8 mouse cellular contexts compared by ENCODE assay signal in the genomic region with DNA sequence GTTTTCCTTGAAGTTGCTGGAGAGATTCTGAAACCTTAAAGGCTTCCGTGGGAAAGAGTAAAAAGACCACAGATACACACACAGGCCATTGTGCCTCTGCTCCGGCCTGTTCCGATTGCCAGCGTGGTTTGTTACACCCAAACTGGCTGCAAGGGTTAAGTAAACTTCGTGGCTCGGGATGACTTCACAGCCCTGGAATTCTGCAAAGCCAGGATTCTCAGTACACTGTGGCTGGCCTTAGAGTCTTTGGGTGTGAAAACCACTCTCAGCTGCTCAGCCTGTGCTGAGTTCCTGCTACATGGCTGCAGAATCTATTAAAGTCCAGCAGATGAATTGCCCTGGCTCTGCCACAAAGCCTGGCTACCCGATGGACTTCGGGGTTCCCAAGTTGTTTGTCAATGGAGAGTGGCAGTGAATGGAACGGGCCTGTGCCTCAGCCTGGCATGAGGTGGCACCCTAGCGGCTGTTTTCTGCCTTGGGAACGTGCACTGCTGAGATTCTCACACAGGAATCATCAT.
A peak's percentile ranks its signal among the peaks of the same experiment; 100 is the strongest.
DNase-seq lines count a peak whose midpoint lies in the region; ATAC-seq and TF ChIP-seq lines count a peak whose summit lies in the region.

No protein-coding gene starts in this region.

- H3K27ac ChIP-seq in forebrain, embryonic 14.5 days (ENCODE audit: low read depth, low read length): peak overlapping the region; percentile 86
- H3K27ac ChIP-seq in heart, embryonic 16.5 days (ENCODE audit: low read length): peak overlapping the region; percentile 97
- H3K27ac ChIP-seq in liver, adult 2 months (replicated peaks; ENCODE audit: insufficient read depth, low read depth, low read length): peak overlapping the region; percentile 88
- peak overlapping the region; percentile 51 for H3K27ac ChIP-seq in neural tube, embryonic 11.5 days (ENCODE audit: low read depth, low read length)

- peak; percentile 33 to 44 for DNase-seq in cerebellum, adult 18-20 months
- DNase-seq in forebrain, embryonic 14.5 days (ENCODE audit: low spot score): peak; percentile 85
- DNase-seq in kidney, postnatal 25 days: peak; percentile 74 to 81
- peak; percentile 96 for DNase-seq in liver, adult 2 months (ENCODE audit: extremely low read depth, low read depth, low spot score)
- DNase-seq in neural tube, embryonic 11.5 days (ENCODE audit: low spot score): peak; percentile 67
- DNase-seq in urinary bladder, postnatal 14 days (ENCODE audit: low spot score): peak; percentile 69
- no peak for DNase-seq in c-Kit-positive CD71-positive TER-119-positive erythroid progenitor cells, embryonic 14.5 days (ENCODE audit: low spot score)

- no peaks in the 10 kb centered on the region for H3K27me3 ChIP-seq in forebrain, embryonic 14.5 days (replicated peaks; ENCODE audit: control insufficient read depth, insufficient read depth, low read length)
- H3K27me3 ChIP-seq in heart, embryonic 16.5 days (ENCODE audit: control insufficient read depth, insufficient read depth, low read length): no peaks in the 10 kb centered on the region
- no peaks in the 10 kb centered on the region for H3K27me3 ChIP-seq in liver, adult 2 months (ENCODE audit: control insufficient read depth, insufficient read depth, low read length)
- no peaks in the 10 kb centered on the region for H3K27me3 ChIP-seq in neural tube, embryonic 11.5 days (ENCODE audit: control insufficient read depth, insufficient read depth, low read length)

- H3K4me3 ChIP-seq in forebrain, embryonic 14.5 days (ENCODE audit: low read depth, low read length): no peak overlapping the region
- no peak overlapping the region for H3K4me3 ChIP-seq in heart, embryonic 16.5 days (ENCODE audit: low read length)
- H3K4me3 ChIP-seq in liver, adult 2 months (ENCODE audit: insufficient read depth, low read depth, low read length): no peak overlapping the region
- H3K4me3 ChIP-seq in neural tube, embryonic 11.5 days (ENCODE audit: low read depth, low read length): no peak overlapping the region

- H3K4me2 ChIP-seq in forebrain, embryonic 14.5 days (ENCODE audit: low read length): peak overlapping the region; percentile 20; the same call in 1 of the 2 replicates
- H3K4me2 ChIP-seq in heart, embryonic 16.5 days (ENCODE audit: low read depth, low read length): peak overlapping the region; percentile 54
- no peak overlapping the region for H3K4me2 ChIP-seq in neural tube, embryonic 11.5 days (ENCODE audit: low read depth)

- peak; percentile 84 for ATAC-seq in forebrain, embryonic 14.5 days
- ATAC-seq in heart, embryonic 16.5 days (replicated peaks; ENCODE audit: extremely low read depth, insufficient read depth, low FRiP score): peak; percentile 85
- peak; percentile 71 for ATAC-seq in neural tube, embryonic 11.5 days (ENCODE audit: insufficient read depth, low FRiP score, low TSS enrichment)

- peaks cover 9% of the 10 kb centered on the region; the same call in 1 of the 2 replicates for H3K36me3 ChIP-seq in forebrain, embryonic 14.5 days (ENCODE audit: control insufficient read depth, insufficient read depth, low read length)
- H3K36me3 ChIP-seq in heart, embryonic 16.5 days (ENCODE audit: control insufficient read depth, insufficient read depth): peaks cover 4% of the 10 kb centered on the region; the same call in 1 of the 2 replicates
- H3K36me3 ChIP-seq in liver, adult 2 months (ENCODE audit: control insufficient read depth, insufficient read depth, low read length): peaks cover 2% of the 10 kb centered on the region; the same call in 1 of the 2 replicates
- H3K36me3 ChIP-seq in neural tube, embryonic 11.5 days (ENCODE audit: control insufficient read depth, insufficient read depth, low read length): no peaks in the 10 kb centered on the region

- H3K4me1 ChIP-seq in forebrain, embryonic 14.5 days (ENCODE audit: control insufficient read depth, insufficient read depth, low read length): peaks cover 33% of the 10 kb centered on the region
- H3K4me1 ChIP-seq in heart, embryonic 16.5 days (ENCODE audit: control insufficient read depth, insufficient read depth, low read length): peaks cover 42% of the 10 kb centered on the region
- peaks cover 35% of the 10 kb centered on the region for H3K4me1 ChIP-seq in liver, adult 2 months (ENCODE audit: control insufficient read depth, insufficient read depth, low read length)
- H3K4me1 ChIP-seq in neural tube, embryonic 11.5 days (ENCODE audit: control insufficient read depth, insufficient read depth, low read length): peaks cover 13% of the 10 kb centered on the region

- WGBS in forebrain, embryonic 14.5 days: 2% methylated on average over 11 of the region's 11 CpGs
- WGBS in heart, embryonic 16.5 days: 5% methylated on average over 11 of the region's 11 CpGs
- 5% methylated on average over 11 of the region's 11 CpGs for WGBS in liver, adult 2 months
- WGBS in neural tube, embryonic 11.5 days: 13% methylated on average over 11 of the region's 11 CpGs

- peak; percentile 87 for TF ChIP-seq CTCF in liver, adult 2 months (IDR thresholded peaks at IDR 0.05; ENCODE audit: low read depth, low read length)

- no peaks in the 10 kb centered on the region for H3K9me3 ChIP-seq in forebrain, embryonic 14.5 days (replicated peaks; ENCODE audit: control insufficient read depth, low read length)
- no peaks in the 10 kb centered on the region for H3K9me3 ChIP-seq in heart, embryonic 16.5 days (replicated peaks; ENCODE audit: control insufficient read depth, low read length)
- no peaks in the 10 kb centered on the region for H3K9me3 ChIP-seq in neural tube, embryonic 11.5 days (ENCODE audit: control insufficient read depth, low read length)

- TF ChIP-seq POLR2A in liver, adult 2 months (IDR thresholded peaks at IDR 0.05; ENCODE audit: extremely low read depth, insufficient read depth, low read length): no peak

- peaks cover 5% of the 10 kb centered on the region; the same call in 1 of the 2 replicates for H3K79me2 ChIP-seq in liver, adult 2 months (ENCODE audit: control insufficient read depth, insufficient read depth, low read length)

- peak overlapping the region; percentile 30; the same call in 1 of the 2 replicates for H3K9ac ChIP-seq in forebrain, embryonic 14.5 days (ENCODE audit: low read length)
- H3K9ac ChIP-seq in heart, embryonic 16.5 days (ENCODE audit: low read length): peak overlapping the region; percentile 66
- H3K9ac ChIP-seq in liver, adult 2 months (ENCODE audit: low read depth, low read length): peak overlapping the region; percentile 41; the same call in 1 of the 2 replicates
- H3K9ac ChIP-seq in neural tube, embryonic 11.5 days (ENCODE audit: low read length): no peak overlapping the region
